Mouse (Mus musculus) NIH3T3 (cell line): ENCODE results near the gene Pnp.
"Not testable (repeated sequence)": the region's sequence is repeated elsewhere in the genome, so short reads cannot be mapped to it uniquely, and the experiment has no call there.

Experiments
- DNase-seq: peaks from one replicate; pipeline ENCODE4 v3.0.0-alpha.2; 2012; ENCODE audit warnings: low read depth

Pnp gene

DNA sequence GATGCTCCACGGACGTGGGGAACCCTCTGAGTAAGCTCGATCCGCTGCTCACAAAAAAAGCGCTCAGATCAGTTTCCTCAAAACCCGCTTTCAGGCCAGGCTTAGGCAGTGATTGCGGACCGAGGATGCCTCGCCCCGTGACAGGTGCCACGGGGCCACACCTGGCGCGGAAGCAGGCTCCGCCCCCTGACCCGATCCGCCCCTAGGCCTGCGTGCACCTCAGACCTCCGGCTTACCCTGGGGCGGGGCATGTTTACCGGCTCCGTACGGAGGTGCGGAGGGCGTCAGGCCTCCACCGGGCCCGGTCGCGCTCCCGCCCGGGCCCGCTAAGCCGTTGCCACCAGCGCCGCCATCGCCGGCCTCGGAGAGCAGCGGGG, 517 bp upstream of the Pnp start:
- no peak for DNase-seq

DNA sequence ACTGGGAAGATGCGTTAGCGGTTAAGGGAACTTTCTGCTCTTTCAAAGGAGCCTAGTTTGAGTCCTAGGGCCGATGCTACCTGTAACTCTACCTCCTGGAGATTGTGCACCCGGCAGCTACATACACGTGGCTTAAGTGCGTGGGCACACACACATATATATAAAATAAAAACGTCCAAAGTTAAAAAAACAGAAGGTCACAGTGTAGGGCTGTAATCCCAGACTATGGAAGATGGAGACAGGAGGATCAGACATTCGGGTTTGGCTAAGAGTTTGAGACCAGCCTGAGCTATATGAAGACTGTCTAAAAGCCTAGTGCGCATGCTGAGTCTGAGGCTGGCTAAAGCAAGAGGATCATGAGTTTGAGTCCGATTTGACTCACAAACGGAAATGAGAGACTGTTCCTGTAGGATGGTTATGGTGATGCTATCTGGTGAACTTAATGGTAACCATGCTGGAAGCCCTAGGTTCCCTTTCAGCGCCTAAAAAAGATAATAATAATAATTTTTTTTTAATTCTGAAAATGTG, 675 bp downstream of the Pnp start:
- peak; percentile 51 for DNase-seq

DNA sequence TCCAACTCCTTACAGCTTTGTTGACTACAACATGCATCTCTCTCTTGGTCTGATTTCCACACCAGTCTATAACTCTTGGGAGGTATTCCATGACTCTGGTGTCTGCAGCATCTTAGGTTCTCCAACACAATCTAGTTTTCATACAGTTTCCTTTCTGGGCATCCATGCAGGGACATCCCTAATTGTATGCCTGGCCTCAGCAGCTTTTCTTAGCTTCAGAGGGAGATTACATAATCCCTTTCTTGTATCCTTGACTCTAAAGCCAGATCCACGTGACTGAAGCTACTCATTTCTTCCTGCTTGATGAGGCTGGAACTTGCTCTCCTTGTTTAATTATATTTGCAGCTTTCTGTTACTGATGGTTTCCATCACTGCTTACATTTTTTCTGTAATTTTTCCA, 5.8 kb downstream of the Pnp start:
- DNase-seq, result peak; percentile 1

DNA sequence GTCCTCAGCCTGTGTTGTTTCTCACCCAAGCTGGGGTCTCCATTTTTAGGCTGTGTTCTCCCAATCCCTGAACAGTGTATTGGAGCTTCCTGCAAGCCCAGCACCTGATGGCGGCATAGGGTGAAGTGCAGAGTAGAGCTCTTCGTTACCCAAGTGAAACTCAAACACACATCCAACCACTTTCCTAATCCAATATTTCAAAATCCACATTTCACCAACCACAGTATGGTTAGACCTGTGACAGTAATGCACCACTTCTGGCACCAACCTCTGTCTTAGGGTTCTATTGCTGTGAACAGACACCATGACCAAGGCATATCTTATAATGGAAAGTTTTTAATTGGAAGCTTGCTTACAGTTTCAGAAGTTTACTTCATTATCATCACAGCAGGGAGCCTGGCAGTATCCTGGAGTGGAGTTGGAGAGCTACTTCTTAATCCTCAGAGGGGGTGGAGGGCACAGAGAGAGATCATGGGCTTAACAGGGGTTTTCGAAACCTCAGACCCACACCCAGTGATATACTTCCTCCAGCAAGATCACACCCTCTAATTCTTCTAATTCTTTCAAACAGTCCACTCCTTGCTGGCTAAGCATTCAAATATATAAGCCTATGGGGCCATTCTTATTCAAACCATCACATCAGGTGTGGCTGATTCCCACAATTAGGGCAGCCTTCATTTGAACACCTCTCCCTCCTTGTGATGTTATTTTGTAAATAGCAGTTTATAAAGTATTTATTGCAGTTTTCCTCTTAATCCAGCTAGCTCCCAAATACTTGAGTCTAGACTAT, 7.4 kb downstream of the Pnp start:
- DNase-seq, result no peak

- DNase-seq, result peak; percentile 28
Measured at GRCm38 (mm10) chr14:50938940-50939339, 8.1 kb downstream of the Pnp start.

DNA sequence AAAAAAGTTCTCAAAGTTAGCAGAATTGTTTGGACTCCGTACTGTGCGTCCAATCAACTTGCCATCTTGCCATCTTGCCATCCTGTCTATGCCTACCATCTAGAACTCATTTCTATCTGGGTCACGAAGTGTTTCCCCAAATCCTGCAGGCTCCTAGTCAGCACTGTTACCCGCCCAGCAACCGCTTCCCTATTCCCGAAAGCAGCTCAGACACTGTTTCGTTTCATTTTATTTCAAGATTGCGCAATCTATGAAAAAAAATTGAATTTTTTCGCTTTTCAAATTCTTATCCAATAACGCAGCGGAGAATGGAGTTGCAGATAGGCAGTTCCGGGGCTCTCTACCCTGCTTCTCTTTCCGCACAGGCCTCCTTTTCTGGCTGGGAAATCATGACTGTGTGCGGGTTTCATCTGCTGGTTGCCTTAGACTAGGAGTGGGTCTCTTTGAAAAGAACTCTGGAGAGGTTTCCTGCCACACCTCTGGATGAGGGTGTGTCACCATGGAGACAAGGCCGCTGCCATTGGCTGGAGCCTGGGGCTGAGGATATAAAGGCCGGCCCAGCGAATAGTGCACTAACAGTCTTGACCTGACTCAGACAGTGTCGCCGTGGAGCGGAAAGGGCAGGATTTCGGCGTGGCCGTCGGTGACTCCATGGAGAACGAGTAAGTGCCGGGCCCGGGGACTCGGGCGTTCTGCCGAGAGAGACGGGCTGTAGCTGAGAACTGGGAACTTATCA, 13.2 kb downstream of the Pnp start, which contains the start of gene Gm49342:
Gene Gm49342, plus strand, starts transcription at position 586 of the 736 bp plus-strand sequence.
- DNase-seq, result peak; percentile 93

GRCm38 (mm10) chr14:50944668-50945033, 13.8 kb downstream of the Pnp start:
- peak; percentile 76 for DNase-seq

GRCm38 (mm10) chr14:50945081-50945480, 14.2 kb downstream of the Pnp start:
- not testable (repeated sequence) for DNase-seq

- DNase-seq, result not testable (repeated sequence)
Measured at GRCm38 (mm10) chr14:50945526-50945925, 14.6 kb downstream of the Pnp start.

DNA sequence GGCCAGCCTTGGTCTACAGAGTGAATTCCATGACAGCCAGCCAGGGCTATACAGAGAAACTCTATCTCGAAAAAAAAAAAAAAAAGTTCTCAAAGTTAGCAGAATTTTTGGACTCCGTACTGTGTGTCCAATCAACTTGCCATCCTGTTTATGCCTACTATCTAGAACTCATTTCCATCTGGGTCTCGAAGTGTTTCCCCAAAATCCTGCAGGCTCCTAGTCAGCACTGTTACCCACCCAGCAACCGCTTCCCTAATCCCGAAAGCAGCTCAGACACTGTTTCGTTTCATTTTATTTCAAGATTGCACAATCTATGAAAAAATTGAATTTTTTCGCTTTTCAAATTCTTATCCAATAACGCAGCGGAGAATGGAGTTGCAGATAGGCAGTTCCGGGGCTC, 24.6 kb downstream of the Pnp start:
- no peak for DNase-seq

DNA sequence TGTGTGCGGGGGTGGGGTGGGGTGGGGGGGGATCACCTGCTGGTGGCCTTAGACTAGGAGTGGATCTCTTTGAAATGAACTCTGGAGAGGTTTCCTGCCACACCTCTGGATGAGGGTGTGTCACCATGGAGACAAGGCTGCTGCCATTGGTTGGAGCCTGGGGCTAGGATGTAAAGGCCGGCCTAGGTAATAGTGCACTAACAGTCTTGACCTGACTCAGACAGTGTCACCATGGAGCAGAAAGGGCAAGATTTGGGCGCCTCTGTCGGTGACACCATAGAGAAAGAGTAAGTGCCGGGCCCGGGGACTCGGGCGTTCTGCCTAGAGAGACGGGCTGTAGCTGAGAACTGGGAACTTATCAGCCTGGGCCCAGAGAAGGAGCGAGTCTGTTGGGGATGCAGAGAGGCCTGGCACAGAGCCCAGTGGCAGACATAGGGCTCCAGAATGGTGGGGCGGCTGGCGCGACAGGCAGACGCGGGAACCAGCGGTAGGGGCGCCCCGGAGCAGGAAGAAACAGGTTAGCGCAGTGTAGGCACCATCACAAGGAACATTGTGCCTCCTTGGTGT, 25.1 kb downstream of the Pnp start, which contains the start of gene Pnp2:
Gene Pnp2, plus strand, starts transcription at position 51 of the 567 bp plus-strand sequence.
- DNase-seq, result not testable (repeated sequence)

- DNase-seq, result not testable (repeated sequence)
Measured at GRCm38 (mm10) chr14:50956724-50957123, 25.8 kb downstream of the Pnp start.

DNA sequence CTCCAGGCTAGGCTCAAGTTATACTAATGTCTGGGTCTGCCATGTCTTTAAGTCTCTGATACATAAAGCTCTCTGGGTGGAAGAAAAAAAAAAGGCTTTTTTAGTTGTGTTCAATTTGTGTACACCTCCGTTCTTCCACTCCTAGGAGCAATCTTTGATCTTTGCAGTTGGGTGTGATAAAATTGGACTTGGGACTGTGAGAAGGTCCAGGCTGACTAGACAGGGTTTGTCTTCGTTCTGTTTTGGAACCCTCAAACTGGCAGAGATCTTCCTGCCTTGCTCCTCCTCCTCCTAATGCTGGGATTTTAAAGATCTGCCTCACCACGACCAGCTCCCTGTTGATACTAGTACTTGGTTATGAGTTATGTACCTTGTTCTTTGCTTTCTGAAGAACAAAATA, 26.3 kb downstream of the Pnp start:
- not testable (repeated sequence) for DNase-seq

- not testable (repeated sequence) for DNase-seq
Measured at GRCm38 (mm10) chr14:50958289-50958995, 27.6 kb downstream of the Pnp start.

DNA sequence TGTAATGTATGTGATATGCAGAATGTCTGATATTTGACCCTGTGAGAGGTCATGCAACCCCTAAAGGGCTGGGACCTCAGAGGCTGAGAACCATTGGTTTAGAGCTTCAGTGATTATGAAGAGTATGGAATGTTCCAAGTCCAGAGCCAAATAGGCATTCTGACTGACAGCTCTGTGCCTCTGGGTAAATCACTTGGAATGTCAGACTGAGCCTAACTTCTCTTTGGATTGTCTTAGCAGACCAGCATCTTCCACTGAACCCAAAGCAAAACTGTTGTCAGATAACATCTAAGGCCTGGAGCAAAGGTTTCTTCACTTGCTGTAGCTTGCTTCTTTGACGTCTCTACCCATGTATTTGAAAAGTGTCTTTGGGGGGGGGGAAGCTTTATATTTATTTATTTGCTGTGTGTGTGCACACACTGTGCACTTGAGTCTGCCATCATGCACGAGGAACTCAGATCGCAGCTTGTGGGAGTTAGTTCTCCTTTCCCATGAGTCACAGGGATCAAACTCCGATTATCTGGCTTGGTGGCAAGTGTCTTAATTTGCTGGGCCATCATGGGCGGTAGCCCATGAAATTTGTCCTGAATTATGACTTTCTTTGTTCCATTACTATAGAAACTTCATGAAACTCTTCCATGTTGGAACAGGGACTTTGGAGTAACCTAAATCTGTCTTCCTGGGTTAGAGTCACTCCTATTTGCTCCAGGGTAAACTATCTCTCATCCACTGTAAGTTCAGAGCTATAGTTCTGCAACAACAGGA, 37.5 kb downstream of the Pnp start:
- DNase-seq, result peak; percentile 21

DNA sequence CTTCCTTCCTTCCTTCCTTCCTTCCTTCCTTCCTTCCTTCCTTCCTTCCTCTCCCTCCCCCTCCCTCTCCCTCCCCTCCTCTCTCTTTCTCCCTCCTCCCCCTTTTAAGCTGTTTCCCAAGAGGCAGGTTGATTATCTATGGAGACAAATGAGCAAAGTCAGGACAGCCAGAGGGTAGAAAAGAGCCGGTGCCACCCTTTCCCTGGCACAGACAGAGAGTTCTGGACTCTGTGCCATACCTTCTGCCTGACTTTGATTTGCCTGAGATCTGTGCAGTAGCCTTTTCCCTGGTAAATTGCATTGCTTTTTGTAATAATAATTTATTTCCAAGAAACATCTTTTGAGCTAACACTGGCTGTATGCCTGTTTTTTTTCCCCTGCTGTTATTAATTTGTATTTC, 38.2 kb downstream of the Pnp start:
- DNase-seq, result no peak

DNA sequence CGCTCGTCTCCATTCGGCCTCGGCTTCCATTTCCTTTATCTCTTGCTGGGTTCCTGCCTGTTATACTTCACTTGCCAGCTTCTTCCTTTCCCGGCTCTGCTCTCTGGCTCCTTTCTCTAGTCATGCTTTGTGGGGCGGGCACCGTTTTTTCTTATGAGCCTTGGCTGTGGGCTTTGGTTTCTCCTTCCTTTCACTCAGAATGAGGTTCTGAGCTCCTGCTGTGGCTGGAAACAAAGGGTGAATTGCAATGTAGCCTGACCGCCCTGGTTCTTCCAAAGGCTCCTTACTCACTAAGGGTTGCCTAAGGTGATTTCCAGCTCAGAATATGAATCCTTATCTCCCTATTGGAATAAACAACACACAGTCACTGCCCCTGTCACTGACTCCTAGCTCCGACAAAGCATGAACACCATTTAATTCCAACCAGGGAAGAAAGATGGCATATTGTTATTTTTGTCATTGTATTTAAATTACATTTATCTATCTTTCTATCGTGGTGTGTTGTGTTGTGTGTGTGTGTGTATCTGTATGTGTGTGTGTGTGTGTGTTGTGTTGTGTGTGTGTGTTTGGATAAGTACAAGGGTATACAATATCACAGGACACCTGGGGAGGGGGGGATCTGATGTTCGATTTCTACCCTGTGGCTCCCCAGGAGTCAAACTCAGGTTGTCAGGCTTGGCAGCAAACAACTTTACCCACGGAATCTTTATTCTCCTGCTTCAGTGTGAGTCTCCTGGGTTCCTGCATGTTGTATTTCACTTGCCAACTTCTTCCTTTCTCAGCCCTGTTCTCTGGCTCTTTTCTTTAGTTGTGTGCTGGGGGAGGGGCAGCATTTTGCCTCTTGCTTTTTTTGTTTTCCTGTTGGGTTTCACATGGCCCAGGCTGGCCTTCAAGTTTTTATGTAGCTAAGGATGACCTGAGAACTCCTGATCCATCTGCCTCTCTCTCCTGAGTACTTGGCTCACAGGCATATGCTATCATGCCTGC, 39.0 kb downstream of the Pnp start:
- no peak for DNase-seq

- no peak for DNase-seq
Measured at GRCm38 (mm10) chr14:50970822-50971221, 39.9 kb downstream of the Pnp start.

DNA sequence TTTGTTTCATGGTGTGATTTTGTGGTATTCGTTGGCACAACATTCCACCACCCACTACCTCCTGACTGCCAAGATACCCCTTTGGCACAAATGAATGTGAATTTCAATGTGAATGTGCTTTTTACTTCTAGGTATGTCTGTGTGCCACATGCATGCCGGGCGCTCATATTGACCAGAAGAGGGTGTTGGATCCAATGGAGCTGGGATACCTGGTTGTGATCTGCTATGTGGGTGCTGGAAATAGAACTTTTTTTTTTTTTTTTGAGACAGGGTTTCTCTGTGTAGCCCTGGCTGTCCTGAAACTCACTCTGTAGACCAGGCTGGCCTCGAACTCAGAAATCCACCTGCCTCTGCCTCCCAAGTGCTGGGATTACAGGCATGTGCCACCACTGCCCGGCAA, 42.2 kb downstream of the Pnp start:
- DNase-seq, result not testable (repeated sequence)

- no peak for DNase-seq
Measured at GRCm38 (mm10) chr14:50973700-50974099, 42.8 kb downstream of the Pnp start.
